Mouse (Mus musculus) layer of hippocampus, adult 6 months (tissue): ENCODE results near the gene Nrg4. TPM values are rescaled to one million over a fixed set of nuclear protein-coding genes. Genes with fewer than 3 reads are reported as not detected.

Source experiments
- long read RNA-seq, 2 experiments: library from polyadenylated mRNA; unstranded; transcript quantifications; one replicate each; pipeline ENCODE4 v2.0.0; 2019 to 2020
- polyA plus RNA-seq: library from polyadenylated mRNA; unstranded; fragments of <200 nt; fragmentation: Nextera tagmentation; gene quantifications from 2 replicates; pipeline ENCODE4 v1.2.3, GENCODE M21; 2021

Gene Nrg4
- polyA plus RNA-seq = 0.36 and 0.73 TPM in 2 replicates
- long read RNA-seq, experiment 1, partial matches to known transcripts = 0 of 1 reads
- long read RNA-seq, experiment 1, other reads (novel, unspliced or antisense) = 1 of 1 reads
- long read RNA-seq, experiment 2, partial matches to known transcripts = 0 of 2 reads
- long read RNA-seq, experiment 2, other reads (novel, unspliced or antisense) = 2 of 2 reads

DNA sequence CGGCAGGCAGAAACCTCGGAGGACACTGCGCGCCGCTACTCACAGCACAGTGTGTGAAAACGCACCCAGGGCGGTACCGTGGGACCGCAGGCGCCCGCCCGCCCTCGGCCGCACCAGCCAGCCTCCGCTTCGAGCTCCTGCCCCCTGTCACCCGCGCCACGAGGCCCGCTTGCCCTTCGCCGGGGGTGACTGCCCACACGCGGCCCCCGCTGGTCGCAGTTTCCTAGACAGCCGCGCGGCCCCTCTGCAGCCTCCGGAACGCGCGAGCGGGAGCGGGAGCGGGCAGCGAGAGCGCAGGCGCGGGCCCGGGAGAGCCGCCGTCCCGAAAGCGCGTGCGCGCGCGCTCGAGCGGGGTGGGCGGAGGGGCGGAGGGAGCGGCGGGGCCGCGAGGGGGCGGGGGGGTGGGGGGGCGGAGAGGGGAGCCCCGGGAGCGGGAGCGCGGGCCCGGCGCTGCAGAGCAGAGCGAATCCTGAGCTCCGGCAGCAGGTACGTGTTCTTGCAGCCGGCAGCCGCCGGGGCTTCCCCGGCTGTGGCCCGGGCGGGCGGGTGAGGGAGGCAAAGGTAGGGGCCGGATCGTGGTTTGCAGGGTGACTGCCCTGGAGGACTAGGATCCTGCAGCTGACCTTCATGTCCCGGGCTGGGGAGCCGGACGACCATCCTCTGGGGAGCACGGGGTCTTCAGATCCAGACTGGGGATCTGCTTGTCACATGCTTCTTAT, at the start of gene Nrg4, which contains the start of gene Tmem266:
Gene Nrg4, minus strand, starts transcription at position 330 of the 719 bp plus-strand sequence.
Gene Tmem266, plus strand, starts transcription at position 399 of the 719 bp plus-strand sequence.

GRCm38 (mm10) chr9:55208790-55209481, 117.7 kb downstream of the Nrg4 start, which contains the start of gene Fbxo22:
Gene Fbxo22, plus strand, starts transcription at chr9:55208925.

Other genes starting within 250 kb of the Nrg4 start
- gene Ube2q2, start 178.0 kb downstream of the Nrg4 start, polyA plus RNA-seq = 23.5 and 23.9 TPM in 2 replicates
- gene Fbxo22, start 117.9 kb downstream of the Nrg4 start, polyA plus RNA-seq = 39.4 and 41.9 TPM in 2 replicates
- 1.5 TPM in 2 replicates for gene Tmem266, start 69 bp upstream of the Nrg4 start, polyA plus RNA-seq
- 76.3 and 102 TPM in 2 replicates for gene Etfa, start 185.4 kb upstream of the Nrg4 start, polyA plus RNA-seq
- not detected in 2 replicates for gene Isl2, start 211.8 kb upstream of the Nrg4 start, polyA plus RNA-seq